Mouse (Mus musculus): Measurements from ENCODE around the gene 4931428L18Rik. TPM values are rescaled to one million over a fixed set of nuclear protein-coding genes. Genes with fewer than 3 reads are reported as not detected.

4931428L18Rik gene
- total and polyA plus RNA-seq, 2 experiments from 2014 or later: not detected

DNA sequence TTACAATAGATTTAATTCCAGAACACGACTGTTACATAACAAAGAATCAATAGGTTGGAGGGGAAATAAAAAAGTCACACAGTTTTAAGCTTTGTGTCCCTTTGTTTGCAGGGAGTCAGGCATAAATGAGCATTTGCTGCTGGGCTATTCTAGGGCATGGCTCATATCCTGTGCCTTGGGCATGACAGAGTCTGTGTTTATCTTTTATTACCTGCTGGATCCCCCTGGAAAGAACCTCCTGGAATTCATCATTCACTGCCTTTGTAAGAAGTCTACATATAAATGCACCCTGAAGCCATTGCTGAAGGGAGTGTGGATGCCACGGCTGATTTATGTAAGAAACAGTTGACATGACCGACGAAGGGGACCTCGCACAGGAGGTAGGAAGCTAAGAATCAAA is 46.4 kb downstream of the 4931428L18Rik start, which contains the start of gene Lgsn:
TSS of gene Lgsn (plus strand) at position 301 of the 400 bp plus-strand sequence.
- no peak for ATAC-seq
- Histone ChIP-seq H3K4me2 (ENCODE audit: low read depth, low read length) (no peak within 1 kb of the TSS), H3K27ac (no peak within 1 kb of the TSS), H3K36me3 (ENCODE audit: insufficient read depth, low read length) (no peaks in the 10 kb centered on the region), H3K4me3 (ENCODE audit: low read length) (no peak within 1 kb of the TSS), H3K4me1 (ENCODE audit: insufficient read depth, low read length) (no peaks in the 10 kb centered on the region), H3K9ac (replicated peaks; ENCODE audit: low read length) (no peak within 1 kb of the TSS), H3K9me3 (ENCODE audit: low read length) (no peaks in the 10 kb centered on the region), H3K27me3 (ENCODE audit: insufficient read depth, low read length) (no peaks in the 10 kb centered on the region)
- 75% methylated on average over 5 of the region's 5 CpGs for WGBS
- TF ChIP-seq CTCF (IDR thresholded peaks at IDR 0.05; ENCODE audit: low read depth): no peak
- DNase-seq (ENCODE audit: low spot score): no peak

DNA sequence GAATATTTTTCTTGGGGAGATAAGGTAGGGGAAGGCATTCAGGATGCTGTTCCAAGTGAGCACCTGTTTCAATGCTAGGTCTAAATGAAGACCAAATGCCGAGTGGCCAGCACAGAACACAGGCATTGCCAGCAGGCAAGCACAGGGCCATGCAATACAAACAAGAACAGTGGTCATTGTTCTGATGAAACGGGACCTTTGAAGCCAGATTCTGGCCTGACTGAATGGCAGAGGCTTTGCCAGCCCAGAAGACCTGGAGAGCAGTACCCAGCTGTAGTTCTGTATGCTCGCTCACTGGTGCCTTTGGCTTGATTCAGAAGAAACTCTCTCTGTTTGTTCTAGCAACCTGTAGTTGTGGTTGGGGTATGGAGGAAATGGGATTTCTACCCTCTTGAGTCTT is 47.1 kb downstream of the 4931428L18Rik start:
- no peak for TF ChIP-seq CTCF (IDR thresholded peaks at IDR 0.05; ENCODE audit: low read depth)
- Histone ChIP-seq H3K36me3 (ENCODE audit: insufficient read depth, low read length) (no peaks in the 10 kb centered on the region), H3K4me3 (ENCODE audit: low read length) (no peak overlapping the region), H3K9me3 (ENCODE audit: low read length) (no peaks in the 10 kb centered on the region), H3K4me1 (ENCODE audit: insufficient read depth, low read length) (no peaks in the 10 kb centered on the region), H3K4me2 (ENCODE audit: low read depth, low read length) (no peak overlapping the region), H3K9ac (replicated peaks; ENCODE audit: low read length) (no peak overlapping the region), H3K27me3 (ENCODE audit: insufficient read depth, low read length) (no peaks in the 10 kb centered on the region), H3K27ac (no peak overlapping the region)
- DNase-seq (ENCODE audit: low spot score) (no peak), ATAC-seq (no peak)
- 78% methylated on average over 3 of the region's 3 CpGs for WGBS

DNA sequence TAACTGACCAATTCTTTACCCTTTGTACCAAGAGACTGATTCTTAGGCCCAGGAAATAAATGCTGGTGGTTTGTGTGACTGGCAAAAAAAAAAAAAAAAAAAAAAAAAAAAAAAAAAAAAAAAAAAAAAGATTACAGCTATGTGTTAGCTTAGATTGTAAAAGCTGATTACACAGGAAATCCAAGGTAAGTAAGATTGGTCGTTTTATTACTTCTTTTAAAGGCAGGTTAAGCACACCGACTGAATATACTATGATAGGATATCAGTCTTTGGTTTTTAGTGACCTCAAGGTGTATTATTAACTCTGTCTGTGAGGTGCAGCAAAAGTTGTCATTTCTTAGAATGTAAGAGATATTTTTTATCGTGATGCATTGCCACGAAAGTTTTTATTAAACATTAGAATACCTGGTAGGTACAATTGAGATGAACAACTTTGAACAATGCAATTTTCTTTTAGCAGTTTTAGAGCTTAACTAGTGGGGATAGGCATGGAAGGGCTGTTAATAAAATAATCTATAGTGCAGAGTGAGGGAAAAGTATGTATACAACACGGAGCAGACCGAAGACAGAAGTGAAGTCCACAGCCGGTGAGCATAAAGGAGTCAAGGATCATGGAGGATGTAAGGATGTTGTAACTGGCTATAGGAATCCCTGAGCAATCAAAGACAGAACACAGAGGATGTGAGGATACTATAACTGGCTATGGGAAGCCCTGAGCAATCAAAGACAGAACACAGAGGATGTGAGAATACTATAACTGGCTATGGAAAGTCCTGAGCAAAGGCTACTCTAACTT is 57.0 kb downstream of the 4931428L18Rik start:
- H3K27ac ChIP-seq: no peak overlapping the region
- H3K36me3 ChIP-seq (ENCODE audit: insufficient read depth, low read length): no peaks in the 10 kb centered on the region
- no peaks in the 10 kb centered on the region for H3K4me1 ChIP-seq (ENCODE audit: insufficient read depth, low read length)
- ATAC-seq (no peak), DNase-seq (ENCODE audit: low spot score) (no peak)
- H3K27me3 ChIP-seq (ENCODE audit: insufficient read depth, low read length): no peaks in the 10 kb centered on the region
- H3K9ac ChIP-seq (replicated peaks; ENCODE audit: low read length): no peak overlapping the region
- WGBS: 91% methylated on average over 7 of the region's 7 CpGs
- no peak overlapping the region for H3K4me3 ChIP-seq (ENCODE audit: low read length)
- no peaks in the 10 kb centered on the region for H3K9me3 ChIP-seq (ENCODE audit: low read length)
- TF ChIP-seq CTCF (IDR thresholded peaks at IDR 0.05; ENCODE audit: low read depth): no peak
- no peak overlapping the region for H3K4me2 ChIP-seq (ENCODE audit: low read depth, low read length)

DNA sequence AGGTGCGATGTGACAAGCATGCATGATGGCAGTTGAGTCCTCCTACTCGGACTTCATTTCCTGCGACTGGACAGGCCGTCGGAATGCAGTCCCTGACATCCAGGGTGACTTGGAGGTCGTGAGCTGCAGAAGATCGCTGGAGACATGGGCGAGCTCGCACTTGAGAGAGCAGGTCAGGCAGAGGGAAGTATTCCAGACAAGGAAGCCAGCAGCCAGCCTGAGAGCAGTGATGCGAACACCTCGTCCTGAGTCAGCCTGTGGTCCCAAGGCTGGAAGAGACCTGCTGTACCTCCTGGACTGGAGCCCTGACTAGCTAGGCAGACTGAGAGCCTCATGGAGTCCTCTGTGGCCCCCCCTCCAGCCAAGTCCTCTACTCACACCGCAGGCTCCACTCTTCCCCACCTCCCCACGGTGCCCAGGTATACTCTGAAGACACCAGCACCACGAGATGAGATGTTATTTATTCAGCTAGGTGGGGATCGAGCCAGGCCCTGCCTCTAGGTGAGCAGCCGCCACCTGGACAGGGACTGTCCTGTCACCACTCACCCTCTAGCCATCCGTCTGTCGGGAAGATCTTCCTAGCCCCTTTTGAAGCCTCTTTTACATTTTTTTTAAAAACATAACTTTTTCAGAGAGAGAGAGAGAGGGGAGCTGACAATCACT is 57.8 kb downstream of the 4931428L18Rik start:
- H3K36me3 ChIP-seq (ENCODE audit: insufficient read depth, low read length): no peaks in the 10 kb centered on the region
- no peaks in the 10 kb centered on the region for H3K9me3 ChIP-seq (ENCODE audit: low read length)
- no peak overlapping the region for H3K4me3 ChIP-seq (ENCODE audit: low read length)
- H3K27me3 ChIP-seq (ENCODE audit: insufficient read depth, low read length): no peaks in the 10 kb centered on the region
- no peak overlapping the region for H3K4me2 ChIP-seq (ENCODE audit: low read depth, low read length)
- H3K27ac ChIP-seq: no peak overlapping the region
- DNase-seq (ENCODE audit: low spot score): no peak
- no peak overlapping the region for H3K9ac ChIP-seq (replicated peaks; ENCODE audit: low read length)
- TF ChIP-seq CTCF (IDR thresholded peaks at IDR 0.05; ENCODE audit: low read depth): no peak
- WGBS: 74% methylated on average over 18 of the region's 18 CpGs
- no peak for ATAC-seq
- no peaks in the 10 kb centered on the region for H3K4me1 ChIP-seq (ENCODE audit: insufficient read depth, low read length)

DNA sequence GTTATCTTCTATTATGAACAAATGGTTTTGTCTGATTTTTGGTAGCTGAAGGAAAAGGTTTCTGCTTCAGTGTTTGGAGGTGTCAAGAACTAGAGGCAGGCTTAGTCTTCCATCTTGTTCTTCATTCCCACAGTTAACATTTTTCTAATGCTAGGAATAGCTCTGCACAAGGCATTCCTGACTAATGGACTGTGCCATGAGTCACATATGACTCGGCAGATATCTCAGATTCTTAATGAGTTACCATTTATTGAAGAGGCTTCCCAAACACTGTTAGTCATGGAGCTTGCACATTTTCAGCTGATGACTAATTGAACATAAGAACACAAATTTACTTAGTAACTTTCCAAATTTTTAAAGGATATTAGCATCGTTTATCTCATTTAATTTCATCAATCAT is 65.6 kb downstream of the 4931428L18Rik start:
- no peaks in the 10 kb centered on the region for H3K36me3 ChIP-seq (ENCODE audit: insufficient read depth, low read length)
- H3K9me3 ChIP-seq (ENCODE audit: low read length): no peaks in the 10 kb centered on the region
- 81% methylated on average over 2 of the region's 2 CpGs for WGBS
- H3K4me2 ChIP-seq (ENCODE audit: low read depth, low read length): no peak overlapping the region
- no peak for ATAC-seq
- no peak overlapping the region for H3K9ac ChIP-seq (replicated peaks; ENCODE audit: low read length)
- H3K27ac ChIP-seq: no peak overlapping the region
- no peak overlapping the region for H3K4me3 ChIP-seq (ENCODE audit: low read length)
- H3K4me1 ChIP-seq (ENCODE audit: insufficient read depth, low read length): no peaks in the 10 kb centered on the region
- TF ChIP-seq CTCF (IDR thresholded peaks at IDR 0.05; ENCODE audit: low read depth): no peak
- no peak for DNase-seq (ENCODE audit: low spot score)
- H3K27me3 ChIP-seq (ENCODE audit: insufficient read depth, low read length): no peaks in the 10 kb centered on the region

DNA sequence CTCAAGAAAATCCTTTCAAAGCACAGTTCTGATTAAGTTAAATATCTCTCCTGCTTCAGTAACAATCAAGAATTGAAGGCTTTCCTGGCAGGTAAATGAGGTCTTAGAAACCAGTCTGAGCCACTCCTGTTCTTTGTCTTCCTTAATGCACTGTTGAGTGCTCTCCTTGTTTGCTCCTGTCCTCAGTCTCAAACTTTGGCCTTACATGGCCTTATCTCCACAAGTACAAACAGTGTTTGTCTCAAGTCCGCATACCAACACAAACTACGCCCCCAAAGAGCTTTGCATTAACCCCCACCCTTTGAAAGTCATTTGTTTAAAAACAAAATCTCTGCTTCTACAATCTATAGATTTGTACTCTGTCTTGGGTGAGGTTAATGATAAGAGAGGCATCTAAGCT is 66.3 kb downstream of the 4931428L18Rik start:
- no peak overlapping the region for H3K9ac ChIP-seq (replicated peaks; ENCODE audit: low read length)
- H3K27me3 ChIP-seq (ENCODE audit: insufficient read depth, low read length): no peaks in the 10 kb centered on the region
- WGBS: 83% methylated on average over 2 of the region's 2 CpGs
- no peak overlapping the region for H3K4me2 ChIP-seq (ENCODE audit: low read depth, low read length)
- DNase-seq (ENCODE audit: low spot score) (no peak), ATAC-seq (no peak)
- no peaks in the 10 kb centered on the region for H3K4me1 ChIP-seq (ENCODE audit: insufficient read depth, low read length)
- H3K27ac ChIP-seq: no peak overlapping the region
- TF ChIP-seq CTCF (IDR thresholded peaks at IDR 0.05; ENCODE audit: low read depth): no peak
- no peaks in the 10 kb centered on the region for H3K9me3 ChIP-seq (ENCODE audit: low read length)
- H3K4me3 ChIP-seq (ENCODE audit: low read length): no peak overlapping the region
- H3K36me3 ChIP-seq (ENCODE audit: insufficient read depth, low read length): no peaks in the 10 kb centered on the region

Data from hindbrain, postnatal 0 days (tissue).